Mouse (Mus musculus): ENCODE results near the gene Alad. TPM values are rescaled to one million over a fixed set of nuclear protein-coding genes. Genes with fewer than 3 reads are reported as not detected.

The Alad gene
- polyA plus RNA-seq (2012), result 478 and 558 TPM in 2 replicates

DNA sequence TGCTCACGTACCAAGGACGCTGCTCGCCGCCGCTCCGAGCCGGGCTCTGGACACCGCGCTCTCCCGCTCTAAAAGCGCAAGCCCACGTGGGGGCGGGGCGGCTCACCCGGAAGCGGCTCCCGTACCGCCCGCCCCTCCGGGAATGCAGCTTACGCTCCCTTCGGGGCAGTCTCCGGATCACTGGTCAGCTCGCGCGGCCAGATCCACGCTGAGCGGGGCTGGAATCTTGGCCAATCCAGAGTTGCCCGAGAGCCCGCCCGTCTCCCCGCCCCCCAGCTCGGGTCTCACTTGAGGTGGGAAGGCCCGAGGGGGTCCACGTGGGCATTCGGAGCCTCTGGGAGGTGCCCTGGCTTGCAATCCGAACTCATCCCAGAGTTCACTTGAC, at the start of gene Alad:
TSS of gene Alad (minus strand) at position 70 of the 385 bp plus-strand sequence.
- no peak for TF ChIP-seq GATA1 (IDR thresholded peaks at IDR 0.05; ENCODE audit: low read length)

GRCm38 (mm10) chr4:62568359-62568758, 48.6 kb upstream of the Alad start:
- no peak for TF ChIP-seq GATA1 (IDR thresholded peaks at IDR 0.05; ENCODE audit: low read length)

DNA sequence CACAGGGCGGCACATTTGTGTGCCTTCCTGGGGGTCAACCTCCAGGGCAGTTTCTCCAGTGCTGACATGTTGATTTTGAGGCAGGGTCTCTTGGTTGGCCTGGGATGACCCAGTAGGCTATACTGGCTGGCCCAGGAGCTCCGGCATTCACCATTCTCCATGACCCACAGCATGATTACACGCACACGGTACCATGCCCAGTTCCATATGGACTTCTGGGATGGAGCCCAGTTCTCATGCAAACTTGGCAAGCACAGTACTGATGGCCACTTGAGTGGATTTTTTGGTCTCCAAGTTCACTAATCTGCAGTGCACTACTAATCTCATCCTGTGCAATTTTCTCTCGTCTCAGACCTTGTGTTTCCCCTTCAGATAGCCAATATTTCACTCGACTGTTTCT, 48.0 kb upstream of the Alad start:
- TF ChIP-seq GATA1 (IDR thresholded peaks at IDR 0.05; ENCODE audit: low read length), result no peak

DNA sequence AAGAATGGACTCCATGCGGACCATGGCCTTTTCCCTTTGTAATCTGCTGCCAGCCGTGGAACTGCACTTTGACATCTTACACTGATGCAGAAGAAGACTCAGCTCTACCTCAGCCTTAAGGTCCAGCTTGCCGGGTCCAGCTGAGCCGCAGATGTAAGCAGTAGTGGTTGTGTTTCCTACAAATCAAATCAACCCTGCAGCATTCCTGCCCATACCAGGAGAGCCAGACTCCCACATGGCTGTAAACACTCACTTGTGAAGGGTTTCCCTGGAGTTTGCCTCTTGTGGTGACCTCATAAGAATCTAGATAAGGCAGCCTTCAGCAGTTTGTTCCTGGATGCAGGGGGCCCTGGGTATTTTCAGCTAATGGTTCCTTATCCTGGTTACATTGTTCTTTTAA, 46.8 kb upstream of the Alad start:
- TF ChIP-seq GATA1 (IDR thresholded peaks at IDR 0.05; ENCODE audit: low read length), result no peak

DNA sequence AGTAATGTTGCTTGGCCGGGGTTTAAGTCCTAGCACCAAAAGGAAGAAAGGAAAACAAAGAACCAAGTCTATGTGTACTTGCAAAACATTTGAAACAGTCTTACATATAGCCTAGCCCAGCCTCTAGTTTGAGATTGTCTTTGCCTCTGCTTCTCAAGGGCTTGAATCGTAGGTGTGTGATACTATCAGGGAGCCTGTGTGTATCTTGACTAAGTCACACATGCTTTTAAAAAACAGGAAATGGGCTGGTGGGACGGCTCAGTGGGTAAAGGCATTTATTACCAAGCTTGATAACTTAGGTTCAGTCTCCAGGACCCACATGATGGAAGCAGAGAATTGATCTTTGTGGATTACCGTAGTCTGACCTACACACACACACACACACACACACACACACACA, 42.3 kb upstream of the Alad start:
- TF ChIP-seq GATA1 (IDR thresholded peaks at IDR 0.05; ENCODE audit: low read length), result no peak

DNA sequence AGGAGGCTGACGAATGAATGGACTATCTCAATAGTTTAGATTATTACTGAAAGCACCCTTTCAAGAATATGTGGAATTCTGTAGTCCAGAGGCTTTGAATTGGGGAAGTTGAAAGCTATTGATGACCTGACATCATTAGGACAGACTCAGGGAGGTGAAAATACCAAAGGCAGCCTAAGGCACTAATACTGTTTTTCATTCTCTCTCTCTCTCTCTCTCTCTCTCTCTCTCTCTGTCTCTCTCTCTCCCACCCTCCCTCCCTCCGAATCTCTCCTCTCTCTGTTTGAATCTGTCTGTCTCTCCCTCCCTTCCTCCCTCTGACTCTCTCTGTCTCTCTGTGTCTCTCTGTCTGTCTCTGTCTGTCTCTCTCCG, 41.9 kb upstream of the Alad start:
- no peak for TF ChIP-seq GATA1 (IDR thresholded peaks at IDR 0.05; ENCODE audit: low read length)

DNA sequence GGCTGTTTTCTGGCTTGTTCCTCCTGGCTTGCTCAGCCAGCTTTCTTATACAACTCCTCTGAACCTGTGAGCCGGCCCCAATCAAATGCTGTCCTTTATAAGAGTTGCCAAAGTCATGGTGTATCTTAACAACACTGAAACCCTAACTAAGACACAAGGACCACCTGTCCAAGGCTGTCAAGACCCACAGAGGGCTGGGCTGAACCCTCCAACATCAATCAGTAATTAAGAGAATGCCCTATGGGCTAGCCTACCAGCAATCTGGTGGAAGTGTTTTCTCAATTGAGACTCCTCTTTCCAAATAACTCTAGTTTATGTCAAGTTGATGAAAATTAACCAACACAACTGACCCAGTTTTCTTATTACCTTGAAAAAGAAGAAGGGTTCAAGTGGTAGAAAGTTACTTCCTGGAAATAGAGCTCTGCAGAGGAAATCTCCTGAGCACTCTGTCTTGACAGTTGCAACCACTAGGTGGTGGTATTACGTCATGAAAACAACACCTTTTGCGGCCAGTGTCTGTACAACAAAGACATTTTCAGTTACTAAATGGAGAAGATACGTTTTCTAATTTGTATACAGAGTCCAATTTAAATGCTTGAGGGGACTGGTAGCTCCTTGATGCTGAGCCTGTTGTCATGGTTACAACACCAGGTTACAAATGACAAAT, 41.4 kb upstream of the Alad start:
- TF ChIP-seq GATA1 (IDR thresholded peaks at IDR 0.05; ENCODE audit: low read length), result no peak

GRCm38 (mm10) chr4:62559797-62560329, 40.1 kb upstream of the Alad start, which contains the start of gene Rgs3:
Gene Rgs3, plus strand, starts transcription at chr4:62559847.
- TF ChIP-seq GATA1 (IDR thresholded peaks at IDR 0.05; ENCODE audit: low read length), result no peak

DNA sequence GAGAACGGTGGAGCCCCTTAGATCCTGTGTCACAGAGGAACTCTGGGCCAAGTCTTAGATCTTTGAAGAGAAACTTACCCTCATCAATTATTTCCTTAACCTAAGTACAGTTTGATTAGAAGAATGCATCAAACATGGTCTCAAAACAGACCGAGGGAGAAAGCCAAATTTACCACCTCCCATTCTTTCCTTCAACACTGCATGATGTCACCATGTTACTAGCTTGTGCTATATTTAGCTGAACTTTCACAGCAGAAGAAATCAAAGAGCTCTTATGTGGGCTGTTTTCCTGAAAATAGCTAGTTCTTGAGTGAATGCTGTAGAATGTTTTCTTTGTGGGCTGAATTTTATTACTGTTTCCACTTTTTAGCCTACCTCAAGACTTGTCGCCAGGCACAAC, 37.7 kb upstream of the Alad start:
- TF ChIP-seq GATA1 (IDR thresholded peaks at IDR 0.05; ENCODE audit: low read length), result no peak

- no peak for TF ChIP-seq GATA1 (IDR thresholded peaks at IDR 0.05; ENCODE audit: low read length)
Observed at GRCm38 (mm10) chr4:62551966-62552365, 32.2 kb upstream of the Alad start.

GRCm38 (mm10) chr4:62544801-62545200, 25.1 kb upstream of the Alad start:
- TF ChIP-seq GATA1 (IDR thresholded peaks at IDR 0.05; ENCODE audit: low read length), result no peak

- TF ChIP-seq GATA1 (IDR thresholded peaks at IDR 0.05; ENCODE audit: low read length), result no peak
Observed at GRCm38 (mm10) chr4:62543782-62544181, 24.1 kb upstream of the Alad start.

DNA sequence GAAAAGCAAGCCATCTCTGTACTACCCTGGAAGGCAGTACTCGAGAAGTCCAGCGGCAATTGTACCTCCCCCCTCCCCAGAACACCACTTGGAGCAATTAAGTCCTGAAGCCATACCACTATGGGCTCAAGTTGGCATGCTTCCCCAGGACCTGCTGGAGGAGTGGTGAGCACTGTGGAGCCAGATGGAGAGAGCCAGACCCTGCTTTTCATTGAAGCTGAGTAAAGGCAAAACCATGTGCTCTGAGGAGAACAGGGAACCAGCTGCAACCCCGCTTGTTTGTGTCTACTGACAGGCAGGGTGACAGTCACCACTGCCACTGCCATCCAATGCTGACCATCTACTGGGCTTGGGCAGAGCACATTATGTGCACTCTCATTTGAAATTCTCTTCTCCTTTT, 22.1 kb upstream of the Alad start:
- TF ChIP-seq GATA1 (IDR thresholded peaks at IDR 0.05; ENCODE audit: low read length), result no peak

GRCm38 (mm10) chr4:62533729-62534128, 14.0 kb upstream of the Alad start:
- TF ChIP-seq GATA1 (IDR thresholded peaks at IDR 0.05; ENCODE audit: low read length), result no peak

DNA sequence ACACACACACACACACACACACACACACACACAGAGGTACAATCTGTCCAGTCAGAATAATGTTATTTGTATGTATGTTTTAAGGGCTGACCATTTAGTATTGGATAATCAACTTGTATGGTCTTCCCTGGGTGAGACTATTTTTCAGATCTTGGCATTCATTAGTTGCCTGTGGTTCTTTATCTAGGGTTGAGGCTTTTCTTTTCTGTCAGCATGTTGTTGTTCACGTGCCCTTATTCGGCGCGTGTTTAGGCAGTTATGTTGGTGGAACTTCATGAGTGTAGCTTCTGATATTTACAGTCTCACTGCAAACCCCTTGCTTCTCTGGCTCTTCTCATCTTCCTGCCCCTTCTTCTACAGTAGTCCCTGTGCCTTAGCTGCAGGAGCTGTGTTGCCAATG, 7.9 kb upstream of the Alad start:
- no peak for TF ChIP-seq GATA1 (IDR thresholded peaks at IDR 0.05; ENCODE audit: low read length)

GRCm38 (mm10) chr4:62526256-62526655, 6.5 kb upstream of the Alad start:
- no peak for TF ChIP-seq GATA1 (IDR thresholded peaks at IDR 0.05; ENCODE audit: low read length)

- no peak for TF ChIP-seq GATA1 (IDR thresholded peaks at IDR 0.05; ENCODE audit: low read length)
Observed at GRCm38 (mm10) chr4:62525489-62525811, 5.7 kb upstream of the Alad start.
